Mouse (Mus musculus): ENCODE results near the gene Prrg2. TPM values are rescaled to one million over a fixed set of nuclear protein-coding genes. Genes with fewer than 3 reads are reported as not detected.
"Not testable (repeated sequence)": the region's sequence is repeated elsewhere in the genome, so short reads cannot be mapped to it uniquely, and the experiment has no call there.

Prrg2 gene
- total RNA-seq (2021), result 1 to 10 TPM; 6.6 to 7.1 TPM
- long read RNA-seq, experiment 1, partial matches to known transcripts, result 0 of 9 reads
- long read RNA-seq, experiment 1, other reads (novel, unspliced or antisense), result 5 of 9 reads
- long read RNA-seq, experiment 2, partial matches to known transcripts, result 2 of 8 reads
- long read RNA-seq, experiment 2, other reads (novel, unspliced or antisense), result 0 of 8 reads

DNA sequence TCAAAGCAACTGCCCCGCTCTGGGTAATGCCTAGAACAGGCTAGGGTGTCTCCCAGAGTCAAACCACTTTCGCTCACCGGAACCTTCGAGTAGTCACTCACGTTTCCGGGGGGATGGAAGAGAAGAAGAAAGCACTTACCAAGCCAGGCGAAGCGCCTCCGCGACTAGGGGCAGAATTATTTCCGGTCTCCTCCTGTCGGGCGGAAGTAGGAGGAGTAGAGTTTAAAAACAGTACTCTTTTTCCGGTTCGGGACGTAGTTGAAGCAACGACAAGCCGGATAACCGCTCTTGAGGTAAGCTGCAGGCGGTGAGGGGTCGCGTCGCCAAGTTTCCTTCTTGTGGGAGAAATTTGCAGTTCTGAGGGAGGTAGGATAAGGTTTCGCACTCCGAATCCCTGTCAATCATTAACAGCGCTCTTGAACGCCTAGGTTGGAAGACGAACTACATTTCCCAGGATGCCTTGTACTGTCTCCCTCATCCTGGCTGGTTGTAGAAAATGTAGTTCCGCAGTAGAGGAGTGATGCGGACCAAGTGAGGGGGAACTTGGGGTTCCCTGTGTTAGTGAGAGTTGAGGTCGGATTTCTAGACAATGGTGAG is at the start of gene Prrg2, which contains the start of gene Nosip:
Gene Prrg2, minus strand, starts transcription at position 439 of the 597 bp plus-strand sequence.
Gene Nosip, plus strand, starts transcription at position 191 of the 597 bp plus-strand sequence.
- DNase-seq (ENCODE audit: low spot score in 2 of 2), result peak; percentile 95 to 96
- intact Hi-C loops (cut with DNase I), result no loop called here

DNA sequence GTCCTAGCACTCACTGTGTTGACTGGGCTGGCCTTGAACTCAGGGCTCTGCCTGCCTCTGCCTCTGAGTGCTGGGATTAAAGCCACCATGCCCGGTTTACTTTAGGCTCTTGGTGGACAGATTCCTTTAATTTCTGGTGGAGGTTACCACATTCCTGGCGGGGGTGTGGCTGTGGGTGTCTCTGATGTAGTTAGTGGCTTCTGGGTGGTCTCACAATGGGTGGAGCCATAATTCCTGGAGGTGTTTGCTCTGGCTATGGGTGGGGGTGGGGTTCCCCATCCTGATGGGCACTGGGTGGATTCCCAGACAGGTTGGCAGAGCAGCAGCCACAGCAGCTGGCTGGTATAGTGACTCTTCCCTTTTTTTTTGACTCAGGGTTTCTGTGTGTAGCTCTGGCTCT is 49.5 kb upstream of the Prrg2 start:
- intact Hi-C loops (cut with DNase I), result no loop called here

DNA sequence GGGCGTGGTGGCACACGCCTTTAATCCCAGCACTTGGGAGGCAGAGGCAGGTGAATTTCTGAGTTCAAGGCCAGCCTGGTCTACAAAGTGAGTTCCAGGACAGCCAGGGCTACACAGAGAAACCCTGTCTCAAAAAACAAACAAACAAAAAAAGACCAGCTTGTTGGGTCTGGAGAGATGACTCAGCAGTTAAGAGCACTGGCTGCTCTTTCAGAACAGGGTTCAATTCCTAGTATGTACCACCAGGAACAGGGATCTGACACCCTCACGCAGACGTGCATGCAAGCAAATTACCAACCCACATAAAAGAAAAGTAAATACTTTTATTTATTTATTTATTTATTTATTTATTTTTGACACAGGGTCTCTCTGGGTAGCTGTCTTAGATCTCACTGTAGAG is 47.6 kb upstream of the Prrg2 start:
- DNase-seq (ENCODE audit: low spot score in 2 of 2); intact Hi-C loops (cut with DNase I): not testable (repeated sequence)

More for the DNA sequence above, 49.5 kb upstream of the Prrg2 start:
- no peak for DNase-seq (ENCODE audit: low spot score in 2 of 2)

DNA sequence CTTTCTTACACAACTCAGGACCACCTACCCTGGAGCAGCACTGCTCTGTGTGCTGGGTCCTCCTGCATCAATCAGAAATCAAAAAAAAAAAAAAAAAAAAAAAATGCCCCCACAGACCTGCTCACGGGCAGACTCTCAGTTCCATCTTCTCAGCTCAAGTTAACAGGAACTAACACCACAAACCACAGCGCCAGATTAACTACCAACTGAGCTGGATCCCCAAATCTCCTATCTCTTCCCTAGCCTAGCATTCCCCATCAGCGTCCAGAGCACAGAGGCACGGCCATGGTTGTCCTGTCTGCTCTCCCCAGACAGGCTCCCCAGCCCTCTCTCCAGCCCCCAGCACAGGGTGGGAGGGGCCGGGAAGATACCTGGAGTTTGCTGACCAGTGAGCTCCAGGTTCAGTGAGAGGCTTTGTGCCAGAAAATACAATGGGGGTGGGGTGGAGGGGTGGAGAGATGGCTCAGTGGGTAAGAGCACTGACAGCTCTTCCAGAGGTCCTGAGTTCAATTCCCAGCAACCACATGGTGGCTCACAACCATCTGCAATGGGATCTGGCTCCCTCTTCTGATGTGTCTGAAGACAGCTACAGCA is 44.7 kb upstream of the Prrg2 start:
- DNase-seq (ENCODE audit: low spot score in 2 of 2), result no peak
- intact Hi-C loops (cut with DNase I), result loop anchor here (5.0 kb wide), 1 partner anchor 35 kb away; no protein-coding TSS in a partner anchor

DNA sequence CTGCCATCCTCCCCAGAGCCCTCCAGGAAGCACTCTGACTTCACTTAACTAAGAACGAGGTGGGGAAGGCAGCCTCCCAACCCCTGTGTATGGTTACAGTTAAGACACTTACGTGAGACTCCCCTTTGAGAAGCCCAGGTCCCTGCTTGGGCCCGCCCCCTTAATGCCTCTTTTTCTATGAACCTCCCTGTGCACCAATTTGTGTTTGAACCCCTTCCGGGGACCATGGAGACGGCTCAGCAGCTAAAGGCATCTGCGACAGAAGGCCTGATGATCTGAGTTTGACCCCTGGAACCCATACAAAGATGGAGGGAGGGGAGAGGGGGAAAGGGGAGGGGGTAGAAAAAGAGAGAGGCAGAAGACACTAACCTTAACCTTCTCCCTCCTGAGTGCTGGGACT is 44.0 kb upstream of the Prrg2 start:
- intact Hi-C loops (cut with DNase I), result loop anchor here (5.0 kb wide), 1 partner anchor 34 kb away; no protein-coding TSS in a partner anchor
- DNase-seq (ENCODE audit: low spot score in 2 of 2), result no peak

DNA sequence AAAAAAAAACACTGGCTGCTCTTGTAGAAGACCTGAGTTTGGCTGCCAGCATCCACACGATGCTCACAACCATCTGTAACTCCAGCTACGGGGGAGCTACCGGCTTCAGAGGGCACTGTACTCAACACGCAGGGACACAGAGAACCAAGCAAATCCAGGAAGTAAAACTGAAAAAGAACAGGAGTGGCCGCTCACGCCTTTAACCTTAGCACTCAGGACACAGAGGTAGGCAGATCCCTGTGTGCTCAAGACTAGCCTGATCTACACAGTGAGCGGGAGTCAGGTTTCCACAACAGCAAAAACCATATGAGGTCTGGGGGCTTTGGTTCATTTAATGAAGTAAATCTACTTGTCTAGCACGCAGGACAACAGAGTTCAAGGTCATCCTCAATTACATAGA is 43.0 kb upstream of the Prrg2 start:
- intact Hi-C loops (cut with DNase I), result loop anchor here (5.0 kb wide), 1 partner anchor 33 kb away; no protein-coding TSS in a partner anchor
- no peak for DNase-seq (ENCODE audit: low spot score in 2 of 2)

DNA sequence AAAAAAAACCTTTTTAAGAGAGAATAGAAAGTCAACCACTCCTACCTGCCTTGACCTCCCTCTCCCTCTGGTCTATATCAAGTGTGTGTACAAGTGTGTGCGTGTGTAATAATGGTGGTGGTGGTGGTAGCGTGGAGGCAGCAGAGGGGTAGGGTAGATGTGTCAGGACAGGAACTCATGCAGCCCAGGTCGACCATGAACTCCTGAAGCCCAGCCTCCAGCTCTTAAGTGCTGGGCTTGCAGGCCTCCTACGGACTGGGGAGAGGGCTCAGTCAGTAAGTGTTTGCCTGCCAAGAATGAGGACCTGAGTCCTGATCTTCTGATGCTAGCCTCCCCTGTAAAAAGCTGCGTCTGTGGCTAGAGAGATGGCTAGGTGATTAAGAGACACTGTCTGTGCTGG is 42.5 kb upstream of the Prrg2 start:
- intact Hi-C loops (cut with DNase I), result loop anchor here (5.0 kb wide), 1 partner anchor 33 kb away; no protein-coding TSS in a partner anchor
- DNase-seq (ENCODE audit: low spot score in 2 of 2), result no peak

DNA sequence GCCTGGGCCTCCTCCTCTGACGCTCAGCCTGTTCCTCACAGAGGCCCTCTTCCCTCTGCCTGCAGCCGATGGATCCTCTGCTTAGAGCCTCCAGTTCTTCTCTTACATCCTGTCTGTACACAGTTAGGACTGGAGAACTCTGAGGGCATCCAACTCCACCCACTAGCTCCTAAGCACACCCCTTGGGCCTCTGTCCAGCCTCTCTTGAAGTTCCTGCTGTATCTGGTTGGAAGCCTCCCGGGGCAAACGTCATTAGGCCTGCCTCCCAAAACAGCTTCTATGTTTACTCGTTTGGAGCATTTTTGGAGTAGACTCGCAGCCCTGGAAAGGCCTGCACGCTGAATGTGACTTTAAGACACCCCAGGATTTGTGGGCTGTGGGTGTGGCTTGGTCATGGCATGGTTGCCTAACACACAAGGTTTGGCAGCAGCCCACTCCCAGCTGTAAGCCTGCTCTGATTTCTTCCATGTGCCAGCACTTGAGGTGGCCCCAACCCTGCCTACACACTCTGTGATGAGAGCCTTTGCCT is 41.2 kb upstream of the Prrg2 start, which contains the start of gene Fcgrt:
Gene Fcgrt, minus strand, starts transcription at position 200 of the 529 bp plus-strand sequence.
- intact Hi-C loops (cut with DNase I), result no loop called here
- DNase-seq (ENCODE audit: low spot score in 2 of 2), result peak; percentile 57 to 77

DNA sequence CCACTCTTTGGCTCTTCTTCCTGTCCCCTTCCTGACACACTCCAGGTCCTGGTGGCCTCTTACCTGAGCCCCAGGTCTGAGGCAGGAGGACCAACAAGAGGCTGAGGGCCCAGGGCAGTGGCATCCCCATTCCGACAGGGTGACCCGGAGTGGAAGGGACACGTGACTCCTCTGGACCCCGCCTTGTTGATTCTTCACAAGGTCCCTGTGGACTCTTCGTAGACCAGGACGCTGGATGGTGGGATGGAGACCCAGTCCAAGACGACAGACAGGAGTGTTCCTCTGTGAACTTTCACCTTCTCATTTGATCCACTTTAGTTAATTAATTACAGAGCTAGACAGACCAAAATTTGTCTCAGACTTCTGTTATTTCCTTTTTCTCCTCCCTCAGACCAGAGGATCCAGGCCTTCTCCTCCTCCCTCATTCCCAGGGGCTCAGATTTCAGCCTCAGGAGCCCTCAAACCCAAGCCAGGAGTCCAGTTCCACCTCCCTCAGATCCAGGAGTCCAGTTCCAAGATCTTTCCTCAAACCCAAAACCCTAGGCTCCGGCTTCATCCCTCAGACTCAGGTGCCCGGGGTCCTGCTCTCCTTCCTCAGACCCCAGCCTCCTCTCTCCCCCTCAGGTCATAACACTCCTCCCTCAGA is 40.6 kb upstream of the Prrg2 start:
- intact Hi-C loops (cut with DNase I), result no loop called here
- DNase-seq (ENCODE audit: low spot score in 2 of 2), result no peak

DNA sequence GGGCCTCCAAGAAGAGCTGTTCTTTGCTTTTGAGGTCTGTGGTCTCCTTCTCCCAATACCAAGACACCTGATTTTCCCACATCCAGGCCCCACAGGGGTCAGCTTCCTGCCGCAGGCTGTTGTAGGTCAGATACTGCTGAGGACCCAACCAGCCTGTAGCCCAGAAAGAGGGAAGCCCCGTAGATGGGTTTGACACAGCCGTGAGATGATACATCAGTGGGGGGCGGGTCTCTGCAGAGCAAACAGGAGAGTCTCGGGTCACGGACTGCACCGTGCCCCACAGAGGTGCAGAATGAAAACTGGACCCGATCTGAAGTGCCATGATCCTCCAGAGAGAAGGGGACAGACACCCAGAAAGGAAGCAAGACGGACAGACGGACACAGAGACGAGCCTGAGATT is 40.0 kb upstream of the Prrg2 start:
- no peak for DNase-seq (ENCODE audit: low spot score in 2 of 2)
- intact Hi-C loops (cut with DNase I), result no loop called here

DNA sequence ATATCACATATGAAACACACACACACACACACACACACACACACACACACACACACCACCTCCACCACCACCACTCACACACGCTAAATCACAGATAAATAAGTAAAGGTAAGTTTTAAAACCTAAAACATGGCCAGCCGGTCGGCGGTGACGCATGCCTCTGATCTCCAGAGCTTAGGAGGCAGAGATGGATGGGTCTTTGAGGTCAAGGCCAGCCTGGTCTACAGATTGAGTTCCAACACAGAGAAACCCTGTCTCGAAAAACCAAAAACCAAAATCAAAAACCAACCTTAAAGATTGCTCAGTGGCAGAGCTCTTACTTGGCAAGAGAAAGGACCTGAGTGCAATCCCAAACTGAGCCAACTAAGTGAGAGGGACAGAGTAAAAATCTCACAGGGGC is 37.6 kb upstream of the Prrg2 start:
- DNase-seq (ENCODE audit: low spot score in 2 of 2), result no peak
- intact Hi-C loops (cut with DNase I), result no loop called here

DNA sequence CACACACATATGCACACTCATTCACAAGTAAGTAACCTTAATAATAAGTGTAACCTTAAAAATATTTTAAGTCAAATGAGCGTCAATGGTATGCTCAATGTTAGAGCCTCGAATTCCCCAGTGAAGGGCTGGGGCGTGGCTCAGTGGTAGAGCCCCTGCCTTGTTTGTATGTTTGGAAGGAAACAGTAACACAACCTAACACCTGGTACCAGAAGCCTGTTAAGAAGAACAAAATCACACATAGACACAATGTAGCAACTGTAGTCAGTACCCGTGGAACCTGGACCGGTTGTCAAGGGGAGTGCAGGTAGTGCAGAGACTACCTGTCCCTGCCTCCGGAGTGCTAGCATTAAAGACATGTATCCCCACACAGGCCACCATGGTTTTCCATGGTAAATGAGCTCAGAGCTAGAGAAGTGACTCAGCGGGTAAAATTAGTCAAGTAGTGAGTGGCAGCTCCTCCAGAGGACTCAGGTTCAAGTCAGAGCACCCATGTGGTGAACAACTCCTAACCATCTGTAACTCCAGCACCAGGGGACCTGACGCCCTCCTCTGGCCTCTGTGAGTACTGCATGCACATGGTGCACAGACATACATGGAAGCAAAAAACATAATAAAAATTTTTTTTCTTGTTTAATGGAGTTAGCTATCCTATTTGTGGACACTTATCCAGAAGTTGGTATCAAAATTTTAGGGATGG is 36.2 kb upstream of the Prrg2 start:
- intact Hi-C loops (cut with DNase I), result no loop called here
- no peak for DNase-seq (ENCODE audit: low spot score in 2 of 2)

DNA sequence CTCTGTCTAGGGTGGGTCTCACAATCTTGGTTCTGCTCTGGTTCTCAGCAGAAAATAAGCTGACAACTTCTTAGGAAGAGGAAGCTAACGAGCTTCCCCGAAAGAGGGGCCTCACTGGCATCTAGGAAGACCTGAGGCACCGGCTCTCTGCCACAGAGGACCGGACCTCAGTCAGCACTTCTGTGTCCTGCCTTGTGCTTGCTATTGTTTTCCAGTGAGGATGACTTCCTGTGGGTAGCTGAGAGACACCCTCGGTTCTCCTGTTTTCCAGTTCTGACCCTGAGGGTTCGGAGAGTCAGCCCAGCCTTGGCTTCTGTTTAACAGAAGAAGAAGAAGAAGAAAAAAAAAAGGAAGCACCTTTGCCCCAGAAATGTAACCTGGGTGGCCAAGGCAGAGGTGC is 35.0 kb upstream of the Prrg2 start:
- intact Hi-C loops (cut with DNase I), result no loop called here
- no peak for DNase-seq (ENCODE audit: low spot score in 2 of 2)

DNA sequence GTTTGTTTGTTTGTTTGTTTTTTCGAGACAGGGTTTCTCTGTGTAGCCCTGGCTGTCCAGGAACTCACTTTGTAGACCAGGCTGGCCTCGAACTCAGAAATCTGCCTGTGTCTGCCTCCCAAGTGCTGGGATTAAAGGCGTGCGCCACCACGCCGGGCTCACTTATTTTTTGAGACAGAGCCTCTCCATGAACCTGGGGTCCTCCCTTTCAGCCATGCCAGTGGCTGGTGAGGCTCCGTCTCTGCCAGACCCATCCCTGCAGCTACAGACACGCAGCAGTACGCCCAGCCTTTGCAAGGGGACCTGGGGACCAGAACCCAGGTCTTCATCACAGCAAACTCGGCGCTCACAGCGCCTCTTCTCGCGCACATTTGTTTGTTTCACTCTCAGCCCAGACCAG is 33.5 kb upstream of the Prrg2 start:
- intact Hi-C loops (cut with DNase I); DNase-seq (ENCODE audit: low spot score in 2 of 2): not testable (repeated sequence)

DNA sequence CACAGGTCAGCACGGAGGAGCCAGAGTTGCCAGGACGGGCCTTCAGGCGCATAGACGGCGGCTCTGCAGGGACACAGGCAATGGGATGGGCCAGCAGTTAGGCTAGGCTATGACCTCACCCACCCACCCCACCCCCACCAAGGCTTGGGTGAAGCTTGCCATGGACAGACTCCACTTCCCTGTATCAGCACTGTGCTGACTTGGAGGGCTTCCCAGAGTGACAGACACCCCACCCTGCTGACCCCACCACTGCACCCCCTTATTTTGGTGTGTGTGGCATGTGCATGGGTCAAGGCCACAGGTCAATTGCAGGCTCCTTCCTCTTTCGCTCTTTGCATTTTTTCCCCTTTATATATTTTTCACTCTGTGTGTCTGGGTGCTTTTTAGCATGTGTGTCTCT is 32.9 kb upstream of the Prrg2 start:
- intact Hi-C loops (cut with DNase I), result no loop called here
- DNase-seq (ENCODE audit: low spot score in 2 of 2), result no peak

DNA sequence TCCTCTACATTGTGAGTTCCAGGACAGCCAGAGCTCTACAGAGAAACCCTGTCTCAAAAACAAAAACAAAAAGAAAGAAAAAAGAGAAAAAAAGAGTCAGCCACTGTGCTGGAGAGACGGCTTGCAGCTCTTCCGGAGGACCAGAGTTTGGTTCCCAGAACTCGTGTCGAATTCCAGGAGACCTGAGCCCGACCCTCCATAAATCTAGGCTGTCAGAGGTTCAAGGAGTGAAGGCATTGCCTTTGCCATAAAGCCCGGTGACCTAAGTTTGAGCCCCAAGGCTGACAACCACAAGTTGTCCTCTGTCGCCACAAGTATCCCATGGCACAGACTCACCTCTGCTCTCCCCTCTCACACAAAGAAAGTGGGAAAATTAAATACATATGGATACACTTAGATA is 31.6 kb upstream of the Prrg2 start:
- intact Hi-C loops (cut with DNase I), result no loop called here

DNA sequence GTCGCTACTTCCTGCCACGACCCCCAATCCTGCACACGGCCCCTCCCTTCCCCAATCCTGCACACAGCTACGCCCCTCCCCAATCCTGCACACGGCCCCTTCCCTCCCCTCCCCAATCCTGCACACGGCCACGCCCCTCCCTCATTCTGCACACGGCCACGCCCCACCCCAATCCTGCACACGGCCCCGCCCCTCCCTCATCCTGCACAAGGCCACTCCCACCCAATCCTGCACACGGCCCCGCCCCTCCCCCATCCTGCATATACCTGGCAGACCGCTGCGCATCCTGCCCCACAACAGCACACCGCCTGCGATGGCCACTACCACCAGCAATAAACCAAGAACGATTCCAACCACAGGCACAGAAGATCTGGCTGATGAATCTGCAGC is 31.0 kb upstream of the Prrg2 start:
- intact Hi-C loops (cut with DNase I), result no loop called here
- DNase-seq (ENCODE audit: low spot score in 2 of 2), result no peak

More for the DNA sequence above, 31.6 kb upstream of the Prrg2 start:
- no peak for DNase-seq (ENCODE audit: low spot score in 2 of 2)

DNA sequence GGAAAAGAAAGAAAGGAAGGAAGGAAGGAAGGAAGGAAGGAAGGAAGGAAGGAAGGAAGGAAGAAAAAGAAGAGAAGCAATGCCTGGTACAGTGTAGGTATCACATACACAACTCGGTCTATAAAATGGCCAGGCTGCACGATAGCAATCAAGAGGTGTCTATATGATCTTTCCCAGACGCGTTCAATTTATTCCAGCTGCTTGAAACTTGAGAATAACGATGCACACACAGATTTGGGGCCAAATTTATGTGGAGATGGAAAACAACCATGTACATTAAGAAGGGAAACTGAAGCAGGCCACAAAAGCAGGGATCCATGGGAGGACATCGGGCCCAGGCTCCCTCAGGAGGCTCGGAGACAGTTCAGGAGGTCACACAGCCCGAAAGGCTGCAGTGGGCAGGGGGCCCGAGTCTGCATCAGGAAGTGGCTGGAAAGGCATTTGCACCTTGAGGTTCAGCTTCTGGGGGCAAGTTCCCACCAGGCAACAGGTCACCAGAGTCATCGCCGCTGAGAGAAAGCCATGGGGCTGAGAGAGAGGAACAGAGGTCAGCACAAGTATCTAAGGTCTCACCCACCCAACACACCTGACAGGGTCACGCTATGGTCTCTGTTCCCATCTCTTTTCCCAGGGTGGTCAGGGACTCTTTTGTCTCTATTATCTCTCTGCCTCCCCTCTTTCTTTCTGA is 30.5 kb upstream of the Prrg2 start:
- no peak for DNase-seq (ENCODE audit: low spot score in 2 of 2)

DNA sequence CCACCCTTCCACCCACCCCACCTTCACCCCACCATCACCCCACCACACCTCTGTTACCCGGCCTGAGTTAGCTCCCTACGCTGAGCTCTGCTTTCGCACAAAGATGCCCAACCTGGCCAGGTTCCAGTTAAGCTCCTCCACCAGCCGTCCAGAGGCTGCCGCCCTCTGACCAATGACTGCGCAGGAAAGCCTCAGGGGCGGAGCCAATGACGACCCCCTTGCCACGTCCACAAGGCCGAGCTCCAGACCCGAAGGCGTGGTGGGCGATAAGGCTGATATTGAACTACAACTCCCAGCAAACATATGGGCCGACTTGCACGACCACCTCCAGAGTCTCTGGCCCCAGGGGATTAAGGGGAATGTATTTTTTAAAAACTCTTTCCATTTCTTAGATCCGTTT is 29.6 kb upstream of the Prrg2 start, which contains the start of gene Rcn3:
Gene Rcn3, minus strand, starts transcription at position 174 of the 400 bp plus-strand sequence.
- intact Hi-C loops (cut with DNase I), result no loop called here
- DNase-seq (ENCODE audit: low spot score in 2 of 2), result peak; percentile 41 to 47

More for the DNA sequence above, 30.5 kb upstream of the Prrg2 start:
- intact Hi-C loops (cut with DNase I), result no loop called here

Measured in left cerebral cortex, postnatal 14 days (tissue).